Mouse (Mus musculus): ENCODE results near the gene Pnn.

The Pnn gene

DNA sequence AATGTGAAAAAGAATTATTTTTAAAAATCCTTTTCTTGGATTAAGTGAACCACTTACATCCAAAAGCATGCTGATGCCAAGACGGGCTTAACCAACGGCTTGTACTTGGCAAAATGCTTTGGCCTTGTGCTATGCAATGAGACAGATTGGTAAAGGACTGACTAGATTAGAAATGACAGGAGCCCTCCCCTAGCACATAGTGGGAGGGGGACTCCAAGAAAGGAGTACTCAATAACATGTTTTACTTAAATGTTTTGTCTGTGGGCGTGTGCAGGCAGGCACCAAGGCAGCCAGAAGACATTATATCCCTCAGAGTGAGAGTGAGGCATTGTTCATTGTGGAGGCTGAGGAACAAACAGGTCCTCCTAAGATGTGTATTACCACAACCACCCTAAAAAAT, 7.4 kb downstream of the Pnn start:
- no peak for DNase-seq (ENCODE audit: low read depth, low spot score)

GRCm38 (mm10) chr12:59076996-59077395, 10.3 kb downstream of the Pnn start:
- no peak for DNase-seq (ENCODE audit: low read depth, low spot score)

GRCm38 (mm10) chr12:59077883-59078282, 11.2 kb downstream of the Pnn start:
- no peak for DNase-seq (ENCODE audit: low read depth, low spot score)

- DNase-seq (ENCODE audit: low read depth, low spot score): no peak
Observed at GRCm38 (mm10) chr12:59080461-59080860, 13.8 kb downstream of the Pnn start.

- no peak for DNase-seq (ENCODE audit: low read depth, low spot score)
Observed at GRCm38 (mm10) chr12:59084446-59084845, 17.8 kb downstream of the Pnn start.

DNA sequence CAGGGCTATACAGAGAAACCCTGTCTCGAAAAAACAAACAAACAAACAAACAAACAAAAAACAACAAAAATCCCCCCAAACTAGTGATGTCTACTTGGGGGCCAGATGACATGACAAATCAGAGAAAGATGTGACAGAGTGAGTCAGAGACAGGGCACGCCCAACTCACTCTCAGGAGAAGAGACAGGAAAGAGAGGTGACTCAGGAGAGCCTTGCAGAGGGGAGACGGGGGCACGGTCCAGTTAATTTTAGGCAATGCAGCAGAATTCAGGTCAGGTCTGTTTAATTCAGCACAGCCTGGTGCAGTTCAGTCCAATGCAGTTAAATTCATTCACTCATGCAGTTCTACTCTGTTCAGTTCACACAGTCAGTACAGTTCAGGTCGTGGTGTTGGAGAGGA, 19.5 kb downstream of the Pnn start:
- no peak for DNase-seq (ENCODE audit: low read depth, low spot score)

GRCm38 (mm10) chr12:59093543-59093942, 26.9 kb downstream of the Pnn start:
- no peak for DNase-seq (ENCODE audit: low read depth, low spot score)

GRCm38 (mm10) chr12:59095104-59096025, 28.7 kb downstream of the Pnn start, which contains the start of gene Mia2:
TSS of gene Mia2 (plus strand) at chr12:59095799.
- DNase-seq (ENCODE audit: low read depth, low spot score): no peak

DNA sequence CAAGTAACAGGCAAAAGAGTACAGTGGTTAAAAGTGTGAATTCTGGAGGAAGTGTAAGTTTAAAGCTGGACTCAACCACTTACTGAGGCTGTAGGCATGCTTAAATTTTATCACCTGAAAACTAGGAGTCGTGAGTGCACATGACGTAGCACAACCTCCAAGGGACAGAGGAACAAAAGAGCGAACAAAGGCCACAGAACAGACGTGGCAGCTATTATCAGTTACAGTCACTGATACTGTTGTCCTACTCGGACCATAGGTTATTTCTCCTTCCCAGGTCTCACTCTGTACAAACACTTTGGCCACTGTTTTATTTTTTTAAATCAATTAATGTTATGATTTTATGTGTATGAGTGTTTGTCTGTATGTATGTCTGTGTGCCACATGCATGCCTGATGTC, 38.1 kb downstream of the Pnn start:
- DNase-seq (ENCODE audit: low read depth, low spot score): no peak

- DNase-seq (ENCODE audit: low read depth, low spot score): no peak
Observed at GRCm38 (mm10) chr12:59105914-59106313, 39.2 kb downstream of the Pnn start.

- no peak for DNase-seq (ENCODE audit: low read depth, low spot score)
Observed at GRCm38 (mm10) chr12:59106491-59106890, 39.8 kb downstream of the Pnn start.

DNA sequence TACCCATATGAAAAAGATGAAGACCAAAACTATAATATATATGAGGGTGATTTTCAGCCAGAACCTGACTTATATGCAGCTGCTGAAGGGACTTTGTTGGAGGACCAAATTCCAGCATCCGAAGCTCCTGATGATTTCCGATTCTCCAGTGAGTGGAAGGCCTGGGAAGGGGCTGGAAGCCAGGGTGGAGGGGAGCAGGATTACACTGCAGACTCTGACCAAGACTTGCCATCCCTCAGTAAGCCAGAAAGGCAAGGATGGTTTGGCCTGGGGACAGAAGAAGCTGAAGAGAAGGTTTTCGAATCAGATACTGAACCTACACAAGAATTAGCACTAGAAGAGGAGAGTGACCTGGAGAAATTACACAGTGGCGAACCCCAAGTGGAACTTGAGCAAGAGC, 41.2 kb downstream of the Pnn start:
- no peak for DNase-seq (ENCODE audit: low read depth, low spot score)

DNA sequence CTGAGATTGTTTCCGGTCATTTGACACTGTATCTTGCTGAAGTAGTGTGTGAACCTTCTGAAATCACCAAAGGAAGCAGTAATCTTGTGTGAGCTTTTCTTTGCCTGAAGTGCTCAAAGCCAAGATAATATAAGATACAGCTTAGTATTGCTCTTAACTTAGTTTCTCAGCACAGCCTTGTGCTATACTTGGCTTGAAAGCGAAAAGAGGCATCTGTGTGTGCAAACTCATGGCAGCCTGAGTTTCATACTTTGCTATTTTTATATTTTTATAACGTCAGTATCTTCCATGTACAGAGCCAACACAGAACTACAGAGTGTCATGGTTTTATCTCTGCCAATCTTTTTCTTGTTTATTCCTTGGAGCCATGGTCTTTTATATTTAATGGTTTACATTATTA, 50.5 kb downstream of the Pnn start:
- DNase-seq (ENCODE audit: low read depth, low spot score): no peak
